Mouse (Mus musculus) hematopoietic stem cell, adult 5-6 weeks (primary cell): ENCODE data around the gene Nos3. TPM values are rescaled to one million over a fixed set of nuclear protein-coding genes. Genes with fewer than 3 reads are reported as not detected.

ENCODE experiments used
- ATAC-seq, 2 experiments: fragments of 125-278 bp in 1 of 2; replicated peaks in 1 of 2; 2 replicates each; pipeline ENCODE4 v1.8.0; 2016 to 2017; ENCODE audit warnings: inconsistent platforms in 2 of 2, mild to moderate bottlenecking in 2 of 2, moderate number of reproducible peaks in 2 of 2, low read depth in 1 of 2, moderate TSS enrichment in 1 of 2; ENCODE audit not compliant: low FRiP score in 2 of 2, poor library complexity in 2 of 2, severe bottlenecking in 2 of 2, insufficient read depth in 1 of 2, low TSS enrichment in 1 of 2
- total RNA-seq: library from RNA; stranded (forward); fragments of 172-1452, 232-1000 nt; gene quantifications from 2 replicates; pipeline ENCODE4 v1.2.3, GENCODE M21; 2017

The Nos3 gene
- total RNA-seq, 1 experiment from 2014 or later = not detected

GRCm38 (mm10) chr5:24360792-24361454 is 3.7 kb upstream of the Nos3 start:
- peak; percentile 67 to 79 for ATAC-seq

- ATAC-seq = no peak
These were observed 1.1 kb upstream of the Nos3 start for GRCm38 (mm10) chr5:24363467-24363866.

DNA sequence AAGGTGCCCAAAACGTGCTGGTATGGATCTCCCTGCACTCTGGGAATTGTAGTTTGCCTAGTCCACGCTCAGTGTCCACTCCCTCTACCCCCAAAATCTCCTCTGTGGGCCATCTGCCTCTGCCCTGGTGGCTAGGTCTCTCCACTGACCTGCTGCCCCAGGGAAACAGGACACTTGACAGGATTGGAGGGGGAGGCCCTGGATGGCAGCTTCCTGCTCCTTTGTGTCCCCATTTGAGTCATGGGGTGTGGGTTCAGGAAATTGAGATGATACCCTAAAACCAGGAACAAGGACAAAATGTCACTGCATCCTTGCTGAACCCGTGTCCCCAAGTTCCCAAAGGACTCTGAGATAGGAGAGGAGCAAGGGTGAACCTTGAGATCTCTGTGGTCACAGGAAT is 549 bp upstream of the Nos3 start:
- no peak for ATAC-seq

GRCm38 (mm10) chr5:24364963-24365362 is 353 bp downstream of the Nos3 start:
- ATAC-seq = no peak

GRCm38 (mm10) chr5:24365528-24365927 is 918 bp downstream of the Nos3 start:
- ATAC-seq = peak; percentile 80 to 81

GRCm38 (mm10) chr5:24366426-24366825 is 1.8 kb downstream of the Nos3 start:
- ATAC-seq = no peak

DNA sequence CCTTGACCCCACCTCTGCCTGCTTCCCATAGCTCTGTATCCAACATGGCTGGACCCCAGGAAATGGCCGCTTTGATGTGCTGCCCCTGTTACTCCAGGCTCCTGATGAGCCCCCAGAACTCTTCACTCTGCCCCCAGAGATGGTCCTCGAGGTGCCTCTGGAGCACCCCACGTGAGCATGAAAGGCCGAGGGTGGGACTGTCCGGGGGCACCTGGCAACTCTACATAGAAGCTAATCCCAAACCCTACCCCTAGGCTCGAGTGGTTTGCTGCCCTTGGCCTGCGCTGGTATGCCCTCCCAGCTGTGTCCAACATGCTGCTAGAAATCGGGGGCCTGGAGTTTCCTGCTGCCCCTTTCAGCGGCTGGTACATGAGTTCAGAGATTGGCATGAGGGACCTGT is 5.2 kb downstream of the Nos3 start:
- ATAC-seq = no peak

GRCm38 (mm10) chr5:24373807-24374206 is 9.2 kb downstream of the Nos3 start:
- ATAC-seq = no peak

- ATAC-seq = no peak
These were observed 9.6 kb downstream of the Nos3 start for GRCm38 (mm10) chr5:24374216-24374615.

GRCm38 (mm10) chr5:24374666-24375328 is 10.2 kb downstream of the Nos3 start:
- no peak for ATAC-seq

DNA sequence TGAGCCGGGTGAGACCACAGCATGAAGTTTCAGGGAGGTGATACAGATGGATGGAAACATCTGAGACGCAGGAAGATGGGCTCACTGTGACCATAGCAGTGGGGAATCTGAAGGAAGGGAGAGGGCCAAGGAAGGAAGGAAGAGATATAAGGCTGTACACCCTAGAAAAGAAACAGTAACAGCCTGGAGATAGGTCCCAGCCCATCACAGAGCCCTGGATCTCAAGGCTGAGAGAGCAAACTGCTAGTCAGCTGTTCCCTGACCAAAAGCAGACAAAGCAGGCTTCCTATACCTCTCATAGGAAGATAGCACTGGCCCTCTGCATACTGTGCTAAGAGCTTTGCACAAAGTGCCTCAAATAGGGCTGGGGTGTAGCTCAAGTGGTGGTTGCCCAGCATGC is 14.1 kb downstream of the Nos3 start:
- ATAC-seq = no peak

GRCm38 (mm10) chr5:24379501-24379900 is 14.9 kb downstream of the Nos3 start:
- ATAC-seq = no peak

DNA sequence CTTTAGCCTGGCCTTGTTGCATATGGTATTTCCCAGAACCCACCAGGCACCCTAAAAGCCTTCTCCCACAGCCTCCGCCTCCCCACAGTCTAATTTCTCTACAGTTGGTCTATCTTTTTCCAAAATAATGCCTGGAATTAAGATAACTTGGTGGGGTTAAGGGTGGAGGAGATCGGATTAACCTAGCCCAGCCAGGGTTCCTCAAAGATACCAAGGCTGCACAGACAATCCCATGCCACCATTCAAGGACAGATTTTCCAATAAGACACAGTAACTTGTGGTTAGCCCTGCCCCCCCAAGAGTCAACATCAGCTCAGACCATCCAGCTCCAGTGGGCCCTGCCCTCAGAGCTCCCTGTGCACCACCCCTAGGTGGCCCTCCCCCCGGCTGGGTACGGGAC is 15.9 kb downstream of the Nos3 start:
- no peak for ATAC-seq

GRCm38 (mm10) chr5:24381486-24381885 is 16.9 kb downstream of the Nos3 start:
- no peak for ATAC-seq

GRCm38 (mm10) chr5:24381988-24382387 is 17.4 kb downstream of the Nos3 start:
- ATAC-seq = no peak

- peak; percentile 80 to 81 for ATAC-seq
These were observed 18.6 kb downstream of the Nos3 start for GRCm38 (mm10) chr5:24383026-24383859.

DNA sequence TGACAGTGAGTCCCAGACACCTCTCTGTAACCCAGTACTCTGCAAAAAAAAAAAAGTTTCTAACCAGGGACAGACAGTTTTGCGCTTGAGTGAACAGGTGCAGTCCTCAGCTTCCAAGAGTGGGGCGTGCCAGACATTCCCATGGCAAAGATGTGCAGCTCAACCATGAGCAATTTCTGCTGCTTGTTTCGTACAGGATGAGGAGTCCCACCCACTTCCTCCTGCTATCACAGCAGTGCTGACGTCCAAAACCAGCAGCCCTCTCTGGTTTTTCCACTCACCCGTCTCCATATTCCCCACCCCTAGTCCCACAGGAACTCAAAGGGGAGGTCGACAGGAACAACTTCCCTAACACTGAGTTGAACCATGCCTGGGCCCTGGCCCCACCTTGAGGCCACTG is 19.8 kb downstream of the Nos3 start:
- ATAC-seq = peak; percentile 33 to 52; a peak in 3 of 4 replicates

DNA sequence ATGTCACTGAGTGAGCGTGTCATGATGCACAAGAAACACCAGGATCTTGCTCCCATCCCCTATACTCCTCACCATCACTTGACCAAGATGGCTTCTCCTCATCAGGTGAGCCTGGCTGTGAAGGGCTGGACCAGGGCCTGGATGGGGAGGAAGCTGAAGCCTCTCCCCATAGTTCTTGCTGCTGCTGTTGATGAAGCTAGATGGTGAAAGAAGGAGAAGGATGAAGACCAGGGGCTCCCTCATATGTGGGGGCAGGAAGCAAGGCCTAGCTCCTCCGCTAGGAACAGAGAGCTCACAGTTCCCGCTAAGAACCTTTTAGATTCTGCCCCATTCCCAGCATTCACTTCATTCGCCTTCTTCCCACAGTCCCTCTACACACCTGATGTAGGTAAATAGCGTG is 20.8 kb downstream of the Nos3 start:
- no peak for ATAC-seq
